Mouse (Mus musculus) c-Kit-positive CD71-positive TER-119-negative erythroid progenitor cells, embryonic 14.5 days (primary cell): ENCODE data around the gene Obsl1.

Experiments
- DNase-seq: peaks from one replicate; pipeline ENCODE4 v3.0.0-alpha.2; 2013; ENCODE audit warnings: low read depth

Gene Obsl1

GRCm38 (mm10) chr1:75455433-75455832 is 50.8 kb downstream of the Obsl1 start:
- DNase-seq, result no peak

- no peak for DNase-seq
Measured at GRCm38 (mm10) chr1:75451900-75452299, 54.4 kb downstream of the Obsl1 start.

DNA sequence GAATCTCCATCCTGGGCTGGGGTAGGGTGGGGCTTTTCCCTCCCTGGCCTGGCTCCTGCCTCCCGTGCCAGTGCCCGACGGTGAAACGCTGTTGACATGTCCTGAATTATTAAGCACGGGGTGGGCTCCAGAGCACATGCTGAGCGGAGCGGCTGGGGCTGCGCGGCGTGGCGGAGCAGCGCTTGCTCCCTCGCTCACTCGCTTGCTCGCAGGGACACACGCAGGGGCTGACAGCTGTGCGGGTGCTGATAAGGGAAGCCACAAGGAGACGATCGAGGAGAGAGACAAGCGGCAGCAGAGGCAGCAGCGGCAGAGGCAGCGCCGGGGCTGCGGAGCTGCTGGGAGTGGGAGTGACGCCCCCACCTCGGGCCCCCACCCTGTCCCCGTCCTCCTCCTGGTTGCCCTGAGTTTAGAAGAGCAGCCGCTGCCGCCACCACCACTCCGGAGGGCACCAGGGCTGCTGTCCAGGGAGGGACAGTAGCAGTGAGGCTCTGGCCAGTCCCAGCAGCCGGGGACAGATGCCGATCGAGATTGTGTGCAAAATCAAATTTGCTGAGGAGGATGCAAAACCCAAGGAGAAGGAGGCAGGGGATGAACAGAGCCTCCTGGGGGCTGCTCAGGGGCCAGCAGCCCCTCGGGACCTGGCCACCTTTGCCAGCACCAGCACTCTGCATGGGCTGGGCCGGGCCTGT is 55.8 kb downstream of the Obsl1 start, which contains the start of gene Asic4:
TSS of gene Asic4 (plus strand) at position 123 of the 692 bp plus-strand sequence.
- no peak for DNase-seq

- DNase-seq, result no peak
Measured at GRCm38 (mm10) chr1:75449377-75450135, 56.7 kb downstream of the Obsl1 start.

DNA sequence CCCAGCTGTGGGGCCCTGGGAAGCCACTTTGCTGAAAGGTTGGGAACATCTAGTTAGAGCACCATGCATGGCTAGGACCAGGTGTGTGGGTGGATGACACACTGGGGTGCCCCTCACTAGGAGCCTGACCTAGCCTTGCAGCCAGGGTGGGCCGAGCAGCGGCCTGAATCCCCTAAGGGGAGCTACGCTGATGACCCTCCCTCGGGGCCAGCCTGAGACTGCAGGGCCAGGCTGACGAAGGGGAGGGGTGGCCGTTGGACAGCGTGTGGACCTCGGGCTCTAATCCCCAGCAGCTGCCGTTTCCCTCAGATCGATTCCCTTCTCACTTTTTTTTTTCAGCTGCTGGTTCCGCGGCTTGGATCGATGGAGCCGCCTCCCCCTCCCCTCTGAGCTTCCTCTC is 57.3 kb downstream of the Obsl1 start:
- DNase-seq, result no peak

DNA sequence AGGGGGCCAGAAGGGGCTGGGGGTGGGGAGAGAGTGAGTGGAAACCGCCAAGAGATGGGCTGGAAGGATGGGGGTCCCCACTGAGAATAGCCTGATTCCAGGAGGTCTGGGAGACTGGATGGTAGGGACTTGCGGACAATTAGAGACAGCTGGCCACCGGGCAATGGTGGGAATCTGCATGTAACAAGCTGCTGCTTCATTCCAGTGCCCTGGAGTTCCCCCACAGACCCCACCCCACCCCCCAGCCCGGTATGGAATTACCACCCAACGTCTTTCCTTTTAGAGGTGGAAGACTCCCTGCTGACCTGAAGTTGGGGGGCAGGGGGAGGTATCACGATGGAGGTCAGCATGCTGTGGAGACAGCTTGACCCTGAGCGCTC is 58.2 kb downstream of the Obsl1 start:
- no peak for DNase-seq

DNA sequence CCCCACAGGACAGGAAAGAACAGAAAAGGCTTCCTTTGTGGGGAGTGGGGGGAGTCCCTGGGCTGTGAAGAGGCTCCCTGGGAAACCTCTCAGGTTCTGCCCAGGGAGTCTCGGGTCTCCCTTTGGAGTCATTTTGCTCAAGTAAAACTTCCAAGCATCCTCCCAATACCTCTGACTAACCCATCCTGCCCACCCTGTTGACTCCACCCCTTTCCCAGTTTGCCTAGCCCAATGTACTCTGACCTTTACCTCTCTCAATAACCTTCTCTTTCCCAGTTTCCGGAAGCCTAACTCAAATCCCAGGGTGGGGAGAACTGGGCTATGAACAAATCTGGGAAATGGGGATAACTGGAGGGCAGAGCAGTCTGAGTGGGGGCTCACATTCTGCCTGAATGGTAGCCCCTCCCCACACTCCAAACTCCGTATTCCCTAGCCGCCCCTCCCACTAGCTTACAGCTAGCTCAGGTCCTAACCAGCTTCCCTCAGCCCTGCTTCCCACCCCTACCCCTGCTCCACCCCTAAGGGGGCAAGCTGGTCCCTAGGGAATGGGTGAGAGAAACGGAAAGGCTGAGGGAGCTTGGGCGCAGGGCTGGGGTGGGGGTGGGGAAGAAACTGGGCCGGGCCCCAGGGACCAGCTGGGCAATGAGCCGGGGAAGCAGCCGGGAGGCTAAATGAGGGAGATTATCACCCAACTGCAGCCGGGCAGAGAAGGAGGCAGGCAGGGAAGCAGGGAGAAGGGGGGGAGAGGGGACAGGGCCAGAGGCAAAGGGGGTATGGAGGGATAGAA is 58.8 kb downstream of the Obsl1 start:
- no peak for DNase-seq

GRCm38 (mm10) chr1:75446656-75447055 is 59.6 kb downstream of the Obsl1 start:
- DNase-seq, result no peak

DNA sequence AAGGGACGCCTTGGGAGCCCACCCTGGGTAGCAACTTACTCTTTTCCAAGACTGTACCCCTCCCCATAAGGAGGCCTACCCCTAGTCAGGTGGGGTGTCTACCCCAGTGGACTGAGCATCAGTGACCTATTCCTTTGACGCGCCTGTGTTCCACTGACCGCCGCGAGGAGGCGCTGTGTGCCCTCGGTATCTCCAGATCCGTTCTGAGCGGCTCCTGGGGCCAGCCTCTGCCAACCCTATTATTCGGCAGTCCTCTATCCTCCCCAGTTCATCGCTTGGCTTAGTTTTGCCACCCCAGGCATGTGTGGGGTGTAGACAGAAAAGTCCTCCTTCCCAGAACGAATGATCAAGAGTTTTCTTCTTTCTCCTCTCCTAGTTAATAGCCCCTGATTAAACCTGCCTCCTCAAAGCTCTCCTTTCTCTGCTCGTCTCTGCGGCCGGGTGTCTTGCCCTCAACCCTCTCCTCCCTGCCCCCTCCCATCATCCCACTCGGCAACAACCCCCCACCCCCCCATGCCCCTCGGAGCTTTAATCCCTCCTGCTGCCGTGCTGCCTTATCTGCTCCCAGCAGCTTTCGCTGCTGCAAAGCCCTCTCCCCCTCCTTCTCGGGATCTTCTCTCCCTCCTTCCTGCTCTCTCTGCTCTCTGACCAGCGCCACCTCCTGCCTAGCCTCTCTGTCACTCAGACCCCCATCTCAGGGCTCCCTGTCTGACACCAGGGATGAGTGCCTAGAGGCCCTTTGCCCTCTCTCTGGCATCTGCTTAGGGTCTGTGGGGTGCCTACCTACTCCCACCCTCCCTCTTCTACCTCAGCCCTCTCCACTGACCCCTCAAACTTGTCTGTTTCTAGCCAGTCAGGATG is 60.3 kb downstream of the Obsl1 start:
- DNase-seq, result peak; percentile 73

DNA sequence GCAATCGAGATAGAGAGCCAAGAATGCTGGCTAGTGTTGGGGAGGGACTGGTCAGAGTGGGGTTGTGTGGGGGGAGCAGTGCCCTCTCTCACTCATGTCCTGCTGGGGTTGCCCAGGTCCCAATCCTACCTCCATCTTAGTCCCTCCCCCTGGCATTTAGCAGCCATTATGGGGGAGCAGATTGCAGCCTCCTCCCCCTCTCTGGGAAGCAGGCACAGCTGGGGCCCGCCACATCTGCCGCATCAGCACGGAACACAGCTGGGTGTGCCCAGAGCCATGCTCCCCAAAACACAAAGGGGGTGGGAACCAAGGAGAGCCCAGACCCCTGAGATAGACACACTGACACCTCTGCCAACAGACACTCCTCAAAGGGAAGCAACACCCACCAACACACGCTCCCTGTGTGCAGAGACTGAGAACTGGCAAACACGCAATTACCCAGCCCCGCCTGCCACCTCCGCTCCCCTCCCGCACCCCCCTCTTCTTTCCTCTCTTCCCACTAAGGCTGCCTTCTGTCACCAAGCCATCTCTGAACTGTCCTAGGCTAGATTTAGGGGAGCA is 61.0 kb downstream of the Obsl1 start:
- no peak for DNase-seq

DNA sequence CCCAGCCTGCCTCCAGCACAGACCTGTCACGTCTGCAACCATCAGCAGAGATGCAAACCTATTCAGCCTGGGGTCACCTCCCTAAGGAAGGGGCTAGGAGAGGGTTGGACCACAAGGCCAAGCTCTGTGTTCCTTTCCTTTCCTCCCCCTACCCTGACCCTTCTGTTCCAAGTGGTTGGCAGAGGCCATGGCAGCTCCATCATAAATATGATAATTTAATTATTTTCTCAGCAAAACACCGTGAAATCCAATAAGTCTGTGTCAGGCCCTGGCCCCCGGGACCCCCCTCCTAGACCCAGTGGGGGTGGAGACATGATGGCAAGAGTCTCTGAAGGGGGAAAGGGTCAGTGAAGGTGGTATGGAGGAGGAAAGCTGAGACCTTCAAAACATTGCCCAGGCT is 62.0 kb downstream of the Obsl1 start:
- no peak for DNase-seq

DNA sequence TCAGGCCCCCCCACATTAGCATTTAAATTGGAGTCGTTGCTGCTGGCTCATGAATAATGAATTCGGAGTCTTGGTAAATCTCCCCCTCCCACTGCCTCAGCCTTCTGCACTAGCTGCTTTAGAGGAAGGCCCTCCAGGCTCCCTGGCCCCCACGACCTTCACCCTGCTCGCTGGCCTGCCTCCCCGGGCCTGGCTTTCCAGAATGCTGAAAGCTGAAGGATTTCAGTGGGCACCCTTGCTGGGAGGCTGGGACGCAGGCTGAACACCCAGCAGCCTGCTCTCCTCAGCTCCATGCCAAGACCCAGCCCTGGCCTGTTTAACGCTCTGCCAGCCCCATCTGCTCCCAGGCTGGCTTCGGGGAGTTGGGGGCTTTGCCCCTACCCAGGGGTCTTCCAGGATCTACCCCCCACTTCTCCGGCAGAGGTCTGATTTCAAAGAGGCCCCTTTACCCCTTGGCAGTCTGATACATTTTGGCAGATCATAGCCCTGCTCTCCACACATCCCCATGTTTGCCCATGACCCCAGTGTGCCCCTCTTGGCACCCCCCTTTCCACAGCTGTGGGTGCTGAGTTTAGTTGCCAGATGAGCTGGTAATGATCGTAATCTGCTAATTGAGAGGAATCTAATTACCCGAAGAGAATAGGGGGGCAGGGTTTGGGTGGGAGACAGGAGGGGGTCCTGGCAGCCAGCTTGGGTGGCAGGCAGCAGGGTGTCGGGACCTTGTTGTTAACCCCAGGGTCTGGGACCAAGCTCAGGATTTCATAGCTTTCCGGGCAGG is 62.8 kb downstream of the Obsl1 start:
- no peak for DNase-seq

DNA sequence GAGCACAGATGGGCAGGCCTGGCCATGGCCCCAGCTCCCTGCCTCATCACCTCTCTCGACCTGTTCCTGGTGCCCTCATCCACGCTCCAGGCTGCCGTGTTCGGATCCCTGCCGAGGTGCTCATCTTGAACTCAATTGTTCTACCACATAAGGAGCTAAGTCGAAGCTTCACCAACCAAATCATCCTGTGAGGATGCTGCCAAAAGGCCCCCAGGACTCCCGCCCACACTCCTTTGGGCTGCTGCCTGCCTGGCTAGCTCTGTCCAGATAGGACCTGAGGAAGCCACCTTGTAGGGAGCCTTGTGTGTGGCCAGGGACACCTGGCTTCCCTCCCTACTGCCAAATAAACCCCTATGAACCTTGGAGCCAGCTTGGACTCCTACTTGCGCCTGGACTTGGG is 63.4 kb downstream of the Obsl1 start:
- DNase-seq, result no peak

DNA sequence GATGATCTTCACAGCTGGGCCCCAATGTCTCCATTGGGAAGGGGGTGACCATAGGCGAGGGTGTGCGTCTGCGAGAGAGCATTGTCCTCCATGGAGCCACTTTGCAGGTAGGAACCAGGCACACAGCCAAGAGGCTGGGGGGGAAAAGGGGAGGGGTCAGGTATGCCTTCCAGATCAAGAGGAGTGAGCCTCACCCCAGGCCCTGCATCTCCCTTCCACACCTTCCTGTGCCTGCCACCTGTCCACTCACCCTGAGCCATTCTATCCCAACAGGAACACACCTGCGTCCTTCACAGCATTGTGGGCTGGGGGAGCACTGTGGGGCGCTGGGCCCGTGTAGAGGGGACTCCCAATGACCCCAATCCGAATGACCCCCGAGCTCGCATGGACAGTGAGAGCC is 64.1 kb downstream of the Obsl1 start:
- no peak for DNase-seq

DNA sequence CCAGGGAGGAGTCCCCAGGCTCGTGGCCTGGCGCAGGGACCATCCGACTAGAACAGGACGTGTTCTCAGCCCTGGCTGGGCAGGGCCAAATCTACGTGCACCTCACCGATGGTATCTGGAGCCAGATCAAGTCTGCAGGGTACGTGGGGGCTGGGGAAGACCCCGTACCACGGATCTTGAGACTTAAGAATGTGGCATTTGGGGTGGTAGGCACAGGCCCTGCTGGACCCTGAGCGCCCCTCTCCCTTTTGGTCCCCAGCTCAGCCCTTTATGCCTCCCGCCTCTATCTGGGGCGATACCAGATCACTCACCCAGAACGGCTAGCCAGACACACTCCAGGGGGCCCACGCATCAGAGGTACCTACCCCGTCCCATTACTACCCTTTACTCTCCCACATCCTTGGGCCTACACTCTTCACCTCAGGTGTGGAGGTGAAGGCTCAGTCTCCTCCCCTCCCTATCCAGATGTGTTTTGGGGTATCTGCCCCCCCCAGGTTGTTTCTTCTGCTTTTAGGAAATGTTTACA is 64.7 kb downstream of the Obsl1 start:
- no peak for DNase-seq

GRCm38 (mm10) chr1:75440661-75441060 is 65.6 kb downstream of the Obsl1 start:
- DNase-seq, result no peak

DNA sequence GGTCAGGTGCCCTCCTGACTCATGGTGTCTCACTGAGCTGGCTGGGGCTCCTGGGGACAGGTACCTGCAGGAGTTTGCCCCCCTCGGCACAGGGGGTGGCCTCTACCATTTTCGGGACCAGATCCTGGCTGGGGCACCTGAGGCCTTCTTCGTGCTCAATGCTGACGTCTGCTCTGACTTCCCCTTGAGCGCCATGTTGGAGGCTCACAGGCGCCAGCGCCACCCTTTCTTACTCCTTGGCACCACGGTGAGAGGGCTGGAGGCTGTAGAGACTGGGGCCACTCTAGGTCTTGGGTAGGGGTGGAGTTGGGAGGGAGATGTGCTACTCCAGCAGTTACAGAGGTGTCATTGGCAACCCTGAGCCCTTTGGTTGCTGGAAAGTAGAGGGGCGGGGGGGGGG is 67.5 kb downstream of the Obsl1 start:
- DNase-seq, result no peak

DNA sequence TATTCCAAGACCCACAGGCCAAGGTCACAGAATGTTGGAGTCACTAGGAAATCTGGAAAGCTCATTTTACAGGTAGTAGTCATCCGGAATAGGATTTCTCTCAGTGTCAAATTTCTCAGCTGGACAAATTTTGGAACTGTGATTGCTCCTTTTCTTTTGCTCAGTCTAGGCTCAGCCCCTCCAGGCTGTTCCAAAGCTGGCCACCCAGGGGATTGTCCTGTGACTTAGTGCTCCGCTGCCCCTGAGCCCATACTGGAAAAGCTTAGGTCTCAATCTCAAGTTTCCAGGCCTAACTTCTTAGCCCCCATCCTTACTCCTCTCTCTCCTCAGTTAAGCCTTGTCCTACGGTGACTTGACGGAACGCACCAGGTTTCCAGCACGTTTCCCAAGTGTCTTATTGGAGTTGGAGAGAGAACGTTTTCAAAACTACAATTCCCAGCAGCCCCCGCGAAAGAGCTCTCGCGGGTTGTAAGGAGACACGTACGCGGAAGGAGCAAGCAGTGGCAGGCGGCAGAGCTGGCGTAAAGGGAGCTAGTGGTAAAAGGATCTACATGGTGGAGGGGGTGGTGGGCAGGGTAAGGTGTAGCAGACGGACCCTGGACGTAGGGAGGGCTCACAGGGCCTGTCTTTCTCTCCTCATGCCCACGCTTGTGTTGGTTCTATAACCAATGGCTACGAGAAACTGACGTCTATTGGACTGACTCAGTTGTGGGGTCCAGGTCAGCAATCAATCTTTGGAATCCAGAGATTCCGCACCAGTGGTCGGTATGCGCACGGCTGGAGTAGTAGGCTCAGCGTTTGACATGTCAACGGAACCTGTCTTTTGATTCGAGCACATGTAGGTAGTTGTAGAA is 70.5 kb downstream of the Obsl1 start, which contains the start of gene Gmppa:
TSS of gene Gmppa (plus strand) at position 456 of the 854 bp plus-strand sequence.
- DNase-seq, result peak; percentile 67
